Mouse (Mus musculus) embryonic facial prominence, embryonic 15.5 days (tissue): ENCODE results near the gene Melk. TPM values are rescaled to one million over a fixed set of nuclear protein-coding genes. Genes with fewer than 3 reads are reported as not detected.

Source experiments
- ATAC-seq: fragments of 200-750 bp; cut with Nextera tagmentation; 2 replicates; pipeline ENCODE4 v1.8.0; 2017; ENCODE audit warnings: low read depth, moderate TSS enrichment; ENCODE audit not compliant: insufficient number of reproducible peaks, low FRiP score, low TSS enrichment
- H3K27ac ChIP-seq: fragments of 300-500 bp; sonication (generic); replicated peaks from 2 replicates; pipeline ENCODE4 v1.5.1; 2015; ENCODE audit warnings: mild to moderate bottlenecking, inconsistent platforms
- H3K27me3 ChIP-seq: fragments of 300-500 bp; sonication (generic); 2 replicates; pipeline ENCODE4 v1.6.1; 2015; ENCODE audit warnings: inconsistent platforms
- H3K36me3 ChIP-seq: fragments of 300-500 bp; sonication (generic); 2 replicates; pipeline ENCODE4 v1.6.1; 2015; ENCODE audit warnings: mild to moderate bottlenecking, inconsistent platforms
- H3K4me1 ChIP-seq: fragments of 300-500 bp; sonication (generic); 2 replicates; pipeline ENCODE4 v1.6.1; 2015; ENCODE audit warnings: inconsistent platforms
- H3K4me2 ChIP-seq: fragments of 300-500 bp; sonication (generic); replicated peaks from 2 replicates; pipeline ENCODE4 v1.6.1; 2015; ENCODE audit warnings: mild to moderate bottlenecking, inconsistent platforms
- H3K4me3 ChIP-seq: fragments of 300-500 bp; sonication (generic); replicated peaks from 2 replicates; pipeline ENCODE4 v1.5.1; 2015; ENCODE audit warnings: mild to moderate bottlenecking, inconsistent platforms
- H3K9ac ChIP-seq: fragments of 300-500 bp; sonication (generic); 2 replicates; pipeline ENCODE4 v1.6.1; 2015; ENCODE audit warnings: inconsistent platforms
- H3K9me3 ChIP-seq: fragments of 300-500 bp; sonication (generic); replicated peaks from 2 replicates; pipeline ENCODE4 v1.6.1; 2016; ENCODE audit warnings: inconsistent platforms
- WGBS: fragments of 180-500 bp; shearing (Covaris S2); methylation state at CpG from one replicate; pipeline ENCODE4 v1.1.7; 2015; 5-methylcytosine and 5-hydroxymethylcytosine counted together
- polyA plus RNA-seq: library from polyadenylated mRNA; unstranded; fragments of >200 nt; fragmentation: Nextera tagmentation; extraction: Ambion mirVana; gene quantifications from 2 replicates; pipeline ENCODE4 v1.2.1, GENCODE M21; 2015

The Melk gene
- polyA plus RNA-seq, 1 experiment from 2014 or later: 34.2 TPM

GRCm38 (mm10) chr4:44335006-44335405, 34.3 kb downstream of the Melk start:
- H3K27ac ChIP-seq: no peak overlapping the region
- H3K4me3 ChIP-seq: no peak overlapping the region
- H3K27me3 ChIP-seq: no peaks in the 10 kb centered on the region
- WGBS: 93% methylated on average over 8 of the region's 8 CpGs
- no peak overlapping the region for H3K9ac ChIP-seq
- no peaks in the 10 kb centered on the region for H3K4me1 ChIP-seq
- no peak for ATAC-seq
- peaks cover 6% of the 10 kb centered on the region; the same call in 1 of the 2 replicates for H3K36me3 ChIP-seq
- no peaks in the 10 kb centered on the region for H3K9me3 ChIP-seq
- no peak overlapping the region for H3K4me2 ChIP-seq

DNA sequence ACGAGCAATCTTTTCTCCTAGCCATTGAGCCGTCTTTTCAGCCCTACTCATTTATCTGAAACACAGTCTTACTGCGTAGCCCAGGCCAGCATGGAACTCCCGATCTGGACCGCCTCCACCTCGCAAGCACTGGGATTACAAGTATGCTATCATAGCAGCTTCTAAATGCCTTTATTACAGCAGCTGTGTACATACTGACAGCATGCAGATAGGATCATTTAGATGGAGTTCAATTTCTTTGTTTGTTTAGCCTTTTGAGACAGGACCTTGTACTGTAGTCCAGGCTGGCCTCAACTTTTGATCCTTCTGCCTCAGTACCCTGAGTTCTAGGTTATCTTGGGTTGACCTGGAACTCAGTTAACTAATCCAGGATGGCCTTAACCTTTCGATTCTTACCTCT, 61.0 kb downstream of the Melk start:
- H3K9me3 ChIP-seq: no peaks in the 10 kb centered on the region
- no peak overlapping the region for H3K4me3 ChIP-seq
- ATAC-seq: no peak
- H3K4me1 ChIP-seq: no peaks in the 10 kb centered on the region
- H3K27me3 ChIP-seq: no peaks in the 10 kb centered on the region
- 93% methylated on average over 7 of the region's 7 CpGs for WGBS
- no peak overlapping the region for H3K27ac ChIP-seq
- no peak overlapping the region for H3K4me2 ChIP-seq
- H3K9ac ChIP-seq: no peak overlapping the region
- H3K36me3 ChIP-seq: peaks cover 4% of the 10 kb centered on the region; the same call in 1 of the 2 replicates

DNA sequence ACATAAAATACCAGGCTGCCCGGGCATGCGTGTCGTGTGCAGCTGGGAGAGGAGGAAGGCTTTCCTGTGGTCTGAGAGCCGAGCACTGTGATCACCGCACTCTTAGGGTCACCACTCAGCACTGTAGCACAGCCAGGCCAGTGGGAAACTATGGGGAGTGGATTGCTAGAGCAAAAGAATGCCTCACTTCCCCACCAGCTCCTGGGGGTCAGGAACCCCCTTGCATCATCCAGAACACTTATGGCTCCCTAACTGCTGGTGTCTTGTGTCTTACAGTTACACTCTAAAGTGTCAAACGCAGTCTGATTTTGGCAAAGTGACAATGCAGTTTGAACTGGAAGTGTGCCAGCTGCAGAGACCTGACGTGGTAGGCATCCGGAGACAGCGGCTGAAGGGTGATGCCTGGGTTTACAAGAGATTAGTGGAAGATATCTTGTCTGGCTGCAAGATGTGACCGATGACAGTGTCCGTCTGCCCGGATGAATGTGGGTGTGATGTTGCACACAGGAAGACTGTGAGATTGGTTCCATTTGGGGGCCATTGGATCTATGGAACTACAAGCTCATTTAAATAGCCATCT, 62.8 kb downstream of the Melk start:
- peaks cover 4% of the 10 kb centered on the region; the same call in 1 of the 2 replicates for H3K36me3 ChIP-seq
- H3K9ac ChIP-seq: no peak overlapping the region
- H3K9me3 ChIP-seq: no peaks in the 10 kb centered on the region
- H3K4me1 ChIP-seq: no peaks in the 10 kb centered on the region
- WGBS: 69% methylated on average over 12 of the region's 12 CpGs
- H3K4me3 ChIP-seq: no peak overlapping the region
- H3K27me3 ChIP-seq: no peaks in the 10 kb centered on the region
- no peak overlapping the region for H3K4me2 ChIP-seq
- no peak for ATAC-seq
- H3K27ac ChIP-seq: no peak overlapping the region

GRCm38 (mm10) chr4:44392231-44393216, 91.8 kb downstream of the Melk start:
- H3K4me1 ChIP-seq: no peaks in the 10 kb centered on the region
- no peak overlapping the region for H3K9ac ChIP-seq
- H3K4me3 ChIP-seq: no peak overlapping the region
- no peaks in the 10 kb centered on the region for H3K27me3 ChIP-seq
- ATAC-seq: no peak
- H3K36me3 ChIP-seq: no peaks in the 10 kb centered on the region
- H3K27ac ChIP-seq: no peak overlapping the region
- H3K9me3 ChIP-seq: no peaks in the 10 kb centered on the region
- no peak overlapping the region for H3K4me2 ChIP-seq
- WGBS: 86% methylated on average over 37 of the region's 37 CpGs

DNA sequence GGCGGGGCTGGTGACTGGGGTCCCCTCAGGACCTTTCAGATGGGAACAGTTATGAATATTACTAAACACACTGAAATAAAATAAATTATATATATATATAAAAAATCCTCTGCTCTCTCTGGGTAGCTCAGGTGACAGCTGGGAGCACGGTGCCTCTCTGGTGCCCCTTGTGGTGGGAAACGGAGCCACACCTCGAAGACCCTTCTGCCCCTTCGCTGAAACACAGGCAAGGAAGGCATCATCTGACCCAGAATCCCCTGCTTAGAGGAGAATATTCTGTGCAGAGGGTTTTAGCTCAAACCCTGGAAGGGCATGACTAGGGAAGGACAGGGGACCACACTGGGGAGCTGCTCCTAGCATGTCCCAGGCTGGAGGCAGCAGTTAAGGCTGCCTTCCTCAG, 101.9 kb downstream of the Melk start:
- 8% methylated on average over 5 of the region's 5 CpGs for WGBS
- H3K27me3 ChIP-seq: no peaks in the 10 kb centered on the region
- ATAC-seq: no peak

DNA sequence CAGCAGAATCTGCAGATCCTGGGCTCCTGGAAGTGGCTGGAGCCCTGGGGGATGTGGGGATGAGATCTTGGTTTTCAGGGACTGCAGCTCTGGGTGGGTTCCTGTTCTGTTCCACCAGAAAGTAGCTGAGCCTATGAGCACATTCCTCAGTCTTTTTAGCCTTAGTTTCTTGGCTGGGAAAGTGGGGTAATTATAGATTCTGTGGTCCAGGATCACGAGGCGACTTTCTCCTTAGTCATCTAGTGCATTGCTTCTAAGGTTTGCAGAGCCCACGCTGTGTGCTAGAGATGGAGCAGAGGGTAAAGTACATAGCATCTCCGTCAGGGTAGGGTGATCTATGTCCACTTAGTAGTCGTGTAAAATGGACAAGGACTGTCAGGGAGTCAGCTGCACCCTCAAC, 103.8 kb downstream of the Melk start:
- no peaks in the 10 kb centered on the region for H3K27me3 ChIP-seq
- ATAC-seq: no peak
- 59% methylated on average over 5 of the region's 5 CpGs for WGBS
- no peak overlapping the region for H3K27ac ChIP-seq
- no peaks in the 10 kb centered on the region for H3K36me3 ChIP-seq
- H3K9me3 ChIP-seq: no peaks in the 10 kb centered on the region
- no peak overlapping the region for H3K9ac ChIP-seq
- H3K4me2 ChIP-seq: no peak overlapping the region
- no peaks in the 10 kb centered on the region for H3K4me1 ChIP-seq
- no peak overlapping the region for H3K4me3 ChIP-seq

More for the DNA sequence above, 101.9 kb downstream of the Melk start:
- H3K4me2 ChIP-seq: no peak overlapping the region
- H3K36me3 ChIP-seq: no peaks in the 10 kb centered on the region
- H3K27ac ChIP-seq: no peak overlapping the region
- H3K9me3 ChIP-seq: no peaks in the 10 kb centered on the region
- no peak overlapping the region for H3K9ac ChIP-seq
- H3K4me1 ChIP-seq: no peaks in the 10 kb centered on the region
- H3K4me3 ChIP-seq: no peak overlapping the region

Other genes starting within 250 kb of the Melk start
- 25.5 and 26.1 TPM in 2 replicates for gene Gne, start 216.7 kb upstream of the Melk start, polyA plus RNA-seq
- 17.5 and 20.0 TPM in 2 replicates for gene Rnf38, start 67.1 kb upstream of the Melk start, polyA plus RNA-seq